Mouse (Mus musculus) testis, adult 2 months (tissue): ENCODE measurements around the gene Gcg.

ENCODE experiments used
- CTCF ChIP-seq: fragments of 200-500 bp; IDR thresholded peaks from 2 replicates; pipeline ENCODE4 v1.5.1; 2012; ENCODE audit warnings: low read depth, mild to moderate bottlenecking, inconsistent platforms, low read length, moderate library complexity; ENCODE audit not compliant: control insufficient read depth, insufficient read depth, insufficient replicate concordance
- POLR2A ChIP-seq: fragments of 200-500 bp; IDR thresholded peaks from 2 replicates; pipeline ENCODE4 v1.6.1; 2012; ENCODE audit warnings: low read depth, mild to moderate bottlenecking, inconsistent platforms, low read length, moderate library complexity; ENCODE audit not compliant: control insufficient read depth

GRCm38 (mm10) chr2:62526399-62526798 lies 42.9 kb upstream of the Gcg start:
- TF ChIP-seq POLR2A, result no peak
- TF ChIP-seq CTCF, result no peak
